8 mouse cellular contexts compared by ENCODE assay signal in the genomic region with DNA sequence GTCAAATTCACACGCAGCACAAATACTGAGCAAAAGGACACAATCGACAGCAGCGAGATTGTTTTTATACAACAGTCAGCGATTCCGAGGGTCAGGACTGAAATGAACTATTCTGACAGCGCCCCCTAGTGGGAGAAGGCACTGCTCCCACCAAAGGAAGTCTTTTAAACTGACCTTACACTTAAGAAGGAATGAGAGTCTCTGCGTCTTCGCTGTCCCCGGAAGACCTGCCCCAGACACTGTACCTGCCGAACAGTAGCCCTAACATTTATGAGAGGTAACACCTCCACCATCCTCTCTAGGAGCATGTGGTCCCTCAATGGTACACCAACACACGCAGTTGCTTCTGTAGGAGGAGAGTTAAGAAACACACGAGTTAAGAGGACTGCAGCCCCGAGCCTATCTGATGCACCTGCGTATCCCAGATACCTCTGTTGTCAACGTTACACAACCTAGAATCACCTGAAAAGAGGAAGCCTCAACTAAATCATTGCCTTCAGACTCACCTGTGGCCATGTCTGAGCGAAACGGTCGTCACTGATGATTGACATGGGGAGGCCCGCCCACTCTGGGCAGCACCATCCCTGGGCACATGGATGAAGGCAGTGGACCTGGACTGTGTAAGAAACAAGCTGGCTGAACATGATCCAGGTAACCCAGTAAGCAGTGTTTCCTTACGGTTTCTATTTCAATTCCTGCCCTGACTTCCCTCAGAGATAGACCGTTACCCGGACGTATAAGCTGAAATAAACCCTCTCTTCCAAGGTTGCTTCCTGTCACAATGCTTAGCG.
DNase-seq lines count a peak whose midpoint lies in the region; ATAC-seq and TF ChIP-seq lines count a peak whose summit lies in the region.

No protein-coding gene starts in this region.

- H3K4me3 ChIP-seq in left cerebral cortex, adult 2 months = peak overlapping the region; percentile 28

- peak; percentile 48 for ATAC-seq in inflammation-experienced regulatory T-cells, adult 6 months
- ATAC-seq in megakaryocyte progenitor cell, adult 5-6 weeks (replicated peaks; ENCODE audit: poor library complexity) = peak; percentile 68

- TF ChIP-seq CTCF in left cerebral cortex, adult 2 months (IDR thresholded peaks at IDR 0.05) = peak; percentile 96

- intact Hi-C loops in left cerebral cortex, adult 2 months (cut with DNase I) = loop anchor here (2.0 to 10.0 kb wide), 10 partner anchors 47 to 1529 kb away; no protein-coding TSS in a partner anchor

- DNase-seq in R1 (ENCODE audit: low read depth, low spot score) = peak; percentile 85
- DNase-seq in cerebellum, adult 18-20 months = peak; percentile 78 to 81
- DNase-seq in forelimb bud, embryonic 11.5 days (ENCODE audit: low read depth, low spot score) = peak; percentile 86
- DNase-seq in left cerebral cortex, adult 2 months (ENCODE audit: extremely low spot score in 1 of 2, low spot score in 2 of 2) = peak; percentile 82 to 87
- DNase-seq in right cerebral cortex, postnatal 25 days = peak; percentile 78
- peak; percentile 54 to 87 for DNase-seq in urinary bladder, postnatal 4 days (ENCODE audit: low spot score in 2 of 2)

- H3K27ac ChIP-seq in left cerebral cortex, adult 2 months = peak overlapping the region; percentile 58; the same call in 1 of the 2 replicates

Comparison
In these comparisons a context has a peak if more than half of its experiments do, and no peak if none do; other contexts are left out.
1. Peak in every context shown above with its lines: DNase-seq, ATAC-seq, H3K4me3 ChIP-seq and H3K27ac ChIP-seq.